Mouse (Mus musculus) monocyte, adult 5-6 weeks (primary cell): Measurements from ENCODE around the gene Uvssa. TPM values are rescaled to one million over a fixed set of nuclear protein-coding genes. Genes with fewer than 3 reads are reported as not detected.

ENCODE experiments used
- ATAC-seq: fragments of 153-309, 156-312 bp; replicated peaks from 2 replicates; pipeline ENCODE4 v1.8.0; 2017; ENCODE audit warnings: mild to moderate bottlenecking; ENCODE audit not compliant: low TSS enrichment, insufficient number of reproducible peaks, severe bottlenecking, poor library complexity, low FRiP score
- total RNA-seq: library from RNA; stranded (forward); fragments of 200-1000, 200-491, 200-594 nt; gene quantifications from 3 replicates; pipeline ENCODE4 v1.2.3, GENCODE M21; 2017

Uvssa gene
- total RNA-seq, 1 experiment from 2014 or later = 13.1 TPM

DNA sequence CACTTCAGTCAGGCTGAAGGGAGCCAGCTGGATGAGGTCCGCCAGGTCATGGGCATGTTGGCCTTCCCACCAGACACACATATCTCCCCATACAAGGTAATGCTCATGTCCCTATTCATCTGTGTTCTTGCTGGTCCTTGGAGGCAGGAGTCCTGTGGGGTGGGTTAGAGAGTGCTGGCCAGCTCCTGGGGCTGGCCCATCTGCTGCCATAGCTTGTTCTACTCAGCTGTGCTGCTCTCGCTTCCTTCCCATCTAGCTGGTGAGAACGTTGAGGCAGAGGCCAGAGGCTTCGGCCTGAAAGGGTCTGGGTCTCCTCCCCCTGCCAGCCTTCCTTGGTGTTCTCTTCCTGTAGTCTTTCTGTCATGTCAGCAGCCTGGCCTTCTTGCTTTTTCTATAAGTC, 9.7 kb upstream of the Uvssa start:
- no peak for ATAC-seq

GRCm38 (mm10) chr5:33371137-33371536, 7.2 kb upstream of the Uvssa start:
- 0 out of 2 replicates have a peak, but pooled peaks have one; percentile 23 for ATAC-seq

DNA sequence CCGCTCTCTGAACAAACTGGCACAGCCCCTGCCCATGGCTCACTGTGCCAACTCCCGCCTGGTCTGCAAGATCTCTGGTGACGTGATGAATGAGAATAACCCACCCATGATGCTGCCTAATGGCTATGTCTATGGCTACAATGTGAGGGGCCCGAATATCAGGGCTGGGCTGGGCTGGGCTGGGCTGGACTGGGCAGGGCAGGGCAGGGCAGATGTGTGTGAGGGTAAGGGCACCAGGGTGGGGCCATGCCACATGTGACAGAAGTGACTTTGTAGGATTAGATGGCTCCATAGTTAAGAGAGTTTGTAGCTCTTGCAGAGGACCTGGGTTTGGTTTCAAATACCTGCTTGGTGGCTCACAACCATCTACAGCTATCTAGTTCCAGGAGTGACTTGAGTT, 6.7 kb upstream of the Uvssa start:
- ATAC-seq = no peak

DNA sequence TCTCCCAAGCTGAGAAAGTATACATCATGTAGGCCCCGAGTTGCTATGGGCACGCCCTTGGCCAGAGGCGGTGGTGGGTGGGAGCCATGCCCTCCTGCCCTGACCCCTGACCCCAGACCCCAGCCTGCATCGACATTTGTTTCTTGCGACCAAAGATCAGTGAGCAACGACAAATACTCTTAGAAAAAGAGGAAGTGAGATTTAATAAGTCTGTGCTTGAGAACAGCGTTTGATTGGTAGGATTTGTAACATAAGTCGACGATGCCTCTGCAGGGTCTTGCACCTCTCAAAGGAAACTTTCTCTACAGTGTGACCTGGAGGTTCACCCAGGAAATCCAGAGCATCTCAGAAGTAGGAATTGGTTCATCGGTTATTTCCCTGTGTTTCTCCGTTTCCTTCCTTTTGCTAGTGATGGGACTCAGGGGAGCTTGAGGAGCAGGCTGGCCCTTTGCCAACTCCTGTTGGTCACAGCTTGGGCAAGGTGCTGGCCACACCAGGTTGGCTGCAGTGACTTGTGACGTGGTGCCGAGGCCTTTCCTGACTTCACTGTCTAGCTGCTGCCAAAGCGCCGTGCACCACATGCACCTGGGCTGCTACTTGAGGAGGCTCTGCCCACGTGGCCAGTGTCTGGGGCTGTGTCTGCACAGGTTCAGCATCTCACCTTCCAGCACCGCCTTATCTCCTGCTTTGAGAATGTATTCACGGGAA, 5.9 kb upstream of the Uvssa start:
- no peak; the same call in 1 of the 2 replicates for ATAC-seq

DNA sequence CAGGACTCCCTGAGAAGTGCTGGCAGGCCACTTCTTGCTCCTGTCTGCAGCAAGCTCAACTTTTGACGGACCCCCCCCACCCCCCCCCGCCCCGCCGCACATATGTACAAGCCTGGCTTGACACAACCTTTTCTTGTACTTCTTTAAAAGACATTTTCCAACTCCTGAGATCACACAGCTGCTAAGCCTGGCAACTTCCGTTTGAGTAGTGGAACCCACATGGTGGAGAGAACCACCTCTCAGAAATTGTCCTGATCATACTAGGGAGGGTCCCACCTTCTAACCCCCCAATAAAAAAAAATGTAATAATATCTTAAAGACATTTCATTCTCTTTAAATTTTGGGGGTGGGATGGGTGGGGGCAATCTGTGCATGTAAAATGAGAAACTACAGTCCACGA, 1.2 kb upstream of the Uvssa start:
- no peak for ATAC-seq

DNA sequence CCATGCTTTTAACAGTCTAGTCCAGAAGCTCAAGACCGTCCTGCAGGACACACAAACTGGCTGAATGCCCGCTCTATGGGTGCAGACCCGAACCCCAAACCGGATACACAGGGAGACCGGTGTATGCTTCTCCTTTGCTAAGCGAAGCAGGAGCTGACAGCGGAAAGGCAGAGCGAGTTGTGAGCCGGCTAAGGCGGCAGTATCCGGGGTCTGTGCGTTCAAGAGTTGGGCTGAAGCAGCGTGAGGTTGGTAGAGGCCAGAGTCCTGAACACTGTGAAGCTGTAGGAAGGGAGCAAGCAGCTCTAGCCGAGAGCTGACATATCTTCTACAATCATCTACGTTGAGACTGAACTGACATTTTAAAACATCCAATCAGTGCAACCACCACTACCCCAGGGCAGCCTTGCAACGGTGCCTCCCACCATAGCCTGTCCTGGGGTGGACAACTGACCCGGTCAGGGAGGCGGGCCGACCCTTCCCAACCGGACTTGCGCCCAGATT, 498 bp upstream of the Uvssa start:
- no peak; the same call in 1 of the 2 replicates for ATAC-seq

DNA sequence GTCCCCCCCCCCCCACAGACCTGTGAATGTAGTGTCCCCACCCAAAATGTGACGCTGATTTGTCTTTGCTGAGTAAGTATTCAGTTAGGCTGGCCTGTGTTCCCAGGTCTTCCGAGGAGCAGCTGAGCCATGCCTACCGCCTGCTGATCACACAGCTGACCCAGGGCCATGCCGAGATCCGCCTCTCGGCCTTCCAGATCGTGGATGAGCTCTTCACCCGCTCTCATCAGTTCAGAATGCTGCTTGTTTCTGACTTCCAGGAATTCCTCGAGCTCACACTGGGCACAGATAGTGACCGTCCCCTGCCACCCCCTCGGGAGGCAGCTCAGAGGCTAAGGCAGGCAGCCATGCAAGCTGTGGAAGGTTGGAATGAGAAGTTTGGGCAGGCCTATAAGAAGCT, 9.2 kb downstream of the Uvssa start:
- ATAC-seq = no peak

DNA sequence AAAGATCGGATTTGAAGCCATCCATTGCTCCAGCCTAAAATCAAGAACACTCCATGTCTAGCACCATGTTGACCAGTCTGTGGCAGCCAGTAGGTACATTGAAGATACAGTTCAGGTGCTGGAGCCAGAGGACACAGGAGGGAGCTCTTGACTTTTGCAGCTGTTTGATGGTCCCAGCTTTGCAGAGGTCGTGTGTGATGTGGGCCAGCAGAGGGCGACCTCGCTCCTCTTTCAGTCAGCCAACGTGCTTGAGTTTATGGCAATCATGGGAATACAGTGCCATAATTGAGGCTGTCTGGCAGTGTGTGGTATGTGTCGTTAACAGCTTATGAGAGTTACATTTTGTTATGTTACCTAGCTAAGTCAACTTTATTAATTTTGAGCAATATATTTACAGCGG, 15.5 kb downstream of the Uvssa start:
- ATAC-seq = peak; percentile 61

GRCm38 (mm10) chr5:33395693-33396092, 17.3 kb downstream of the Uvssa start:
- no peak for ATAC-seq

DNA sequence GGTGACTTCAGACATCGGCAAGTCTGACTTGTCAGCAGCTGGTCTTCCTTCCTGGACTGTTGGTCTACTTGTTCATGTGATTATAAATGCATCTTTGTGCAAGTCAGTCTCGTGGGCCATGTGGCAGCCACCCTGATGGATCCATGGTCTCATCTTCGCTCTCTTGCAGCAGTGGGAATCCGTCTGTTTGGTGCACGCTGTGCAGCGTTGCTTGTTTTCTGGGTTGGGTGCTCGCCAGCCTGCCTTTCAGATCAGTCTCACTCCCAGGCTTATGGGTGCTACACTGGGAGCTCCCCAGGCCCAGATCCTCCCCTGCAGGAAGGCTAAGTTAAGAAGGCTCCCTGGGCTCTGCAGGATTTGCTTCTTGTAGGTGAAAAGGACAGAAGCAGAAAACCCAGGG, 18.5 kb downstream of the Uvssa start:
- ATAC-seq = no peak

- no peak for ATAC-seq
Measured at GRCm38 (mm10) chr5:33400819-33401218, 22.5 kb downstream of the Uvssa start.

- no peak for ATAC-seq
Measured at GRCm38 (mm10) chr5:33420313-33420712, 42.0 kb downstream of the Uvssa start.

GRCm38 (mm10) chr5:33427461-33427860, 49.1 kb downstream of the Uvssa start:
- no peak for ATAC-seq

- ATAC-seq = no peak
Measured at GRCm38 (mm10) chr5:33430106-33430505, 51.8 kb downstream of the Uvssa start.

GRCm38 (mm10) chr5:33430511-33431172, 52.3 kb downstream of the Uvssa start:
- no peak for ATAC-seq

- no peak for ATAC-seq
Measured at GRCm38 (mm10) chr5:33431173-33432005, 53.0 kb downstream of the Uvssa start.

- no peak for ATAC-seq
Measured at GRCm38 (mm10) chr5:33432057-33432935, 53.9 kb downstream of the Uvssa start.
